Mouse (Mus musculus): ENCODE data around the gene Syn3. TPM values are rescaled to one million over a fixed set of nuclear protein-coding genes. Genes with fewer than 3 reads are reported as not detected.

Gene Syn3
- total and polyA plus RNA-seq, 2 experiments from 2014 or later: 18.3 to 67.4 TPM

GRCm38 (mm10) chr10:86297307-86297706, 201.4 kb downstream of the Syn3 start:
- ATAC-seq (no peak), DNase-seq (ENCODE audit: low spot score) (no peak)
- Histone ChIP-seq H3K27ac (no peak overlapping the region), H3K4me3 (ENCODE audit: low read length) (no peak overlapping the region), H3K36me3 (ENCODE audit: insufficient read depth, low read length) (no peaks in the 10 kb centered on the region), H3K4me2 (ENCODE audit: low read depth, low read length) (no peak overlapping the region), H3K9me3 (ENCODE audit: low read length) (no peaks in the 10 kb centered on the region), H3K9ac (replicated peaks; ENCODE audit: low read length) (no peak overlapping the region), H3K4me1 (ENCODE audit: insufficient read depth, low read length) (peaks cover 4% of the 10 kb centered on the region; the same call in 1 of the 2 replicates), H3K27me3 (ENCODE audit: insufficient read depth, low read length) (no peaks in the 10 kb centered on the region)
- no peak for TF ChIP-seq CTCF (IDR thresholded peaks at IDR 0.05; ENCODE audit: low read depth)
- 94% methylated on average over 2 of the region's 2 CpGs for WGBS

- H3K4me3 ChIP-seq (ENCODE audit: low read length): no peak overlapping the region
- H3K4me1 ChIP-seq (ENCODE audit: insufficient read depth, low read length): peaks cover 4% of the 10 kb centered on the region; the same call in 1 of the 2 replicates
- no peaks in the 10 kb centered on the region for H3K27me3 ChIP-seq (ENCODE audit: insufficient read depth, low read length)
- no peaks in the 10 kb centered on the region for H3K9me3 ChIP-seq (ENCODE audit: low read length)
- H3K4me2 ChIP-seq (ENCODE audit: low read depth, low read length): peak overlapping the region; percentile 36
- DNase-seq (ENCODE audit: low spot score) (peak; percentile 81), ATAC-seq (peak; percentile 71)
- TF ChIP-seq CTCF (IDR thresholded peaks at IDR 0.05; ENCODE audit: low read depth): peak; percentile 95
- no peaks in the 10 kb centered on the region for H3K36me3 ChIP-seq (ENCODE audit: insufficient read depth, low read length)
- no peak overlapping the region for H3K9ac ChIP-seq (replicated peaks; ENCODE audit: low read length)
- H3K27ac ChIP-seq: no peak overlapping the region
- 3% methylated on average over 14 of the region's 14 CpGs for WGBS
Observed at GRCm38 (mm10) chr10:86296111-86296510, 202.6 kb downstream of the Syn3 start.

DNA sequence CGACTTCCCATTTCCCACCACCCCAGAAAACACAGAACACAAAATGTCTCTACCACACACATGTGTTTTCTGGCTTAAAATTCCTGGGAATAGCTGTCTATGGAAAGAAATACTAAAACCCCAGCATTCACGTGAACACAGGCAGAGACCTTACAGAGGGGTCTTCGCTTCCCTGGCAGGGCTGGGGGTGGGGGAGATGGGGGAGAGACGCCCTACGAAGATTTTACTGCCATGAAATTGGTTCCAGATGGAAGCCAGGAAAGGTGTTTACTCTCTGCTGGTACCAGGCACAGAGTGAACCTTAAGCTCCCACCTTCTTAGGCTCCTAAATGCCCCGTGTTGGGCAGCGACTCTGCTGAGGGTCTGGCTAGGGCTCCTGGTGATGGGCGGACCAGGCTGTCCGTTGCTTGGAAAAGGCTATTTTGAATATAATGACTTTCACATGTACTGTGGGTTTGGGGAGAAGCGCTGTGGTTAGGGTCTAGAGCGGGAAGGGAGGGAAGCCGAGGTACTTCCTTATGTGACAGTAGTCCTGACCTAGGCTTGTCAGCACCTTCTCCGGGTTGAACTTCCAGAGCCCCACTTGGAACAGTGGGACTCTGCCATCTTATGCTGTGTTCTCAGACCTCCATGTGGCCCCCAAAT, 203.1 kb downstream of the Syn3 start:
- no peak for DNase-seq (ENCODE audit: low spot score)
- WGBS: 39% methylated on average over 13 of the region's 13 CpGs
- no peak overlapping the region for H3K9ac ChIP-seq (replicated peaks; ENCODE audit: low read length)

GRCm38 (mm10) chr10:86294599-86295365, 203.9 kb downstream of the Syn3 start:
- Histone ChIP-seq H3K9ac (replicated peaks; ENCODE audit: low read length) (no peak overlapping the region), H3K4me2 (ENCODE audit: low read depth, low read length) (no peak overlapping the region), H3K27ac (no peak overlapping the region), H3K36me3 (ENCODE audit: insufficient read depth, low read length) (no peaks in the 10 kb centered on the region), H3K9me3 (ENCODE audit: low read length) (no peaks in the 10 kb centered on the region), H3K4me1 (ENCODE audit: insufficient read depth, low read length) (peaks cover 4% of the 10 kb centered on the region; the same call in 1 of the 2 replicates), H3K4me3 (ENCODE audit: low read length) (no peak overlapping the region), H3K27me3 (ENCODE audit: insufficient read depth, low read length) (no peaks in the 10 kb centered on the region)
- WGBS: 71% methylated on average over 10 of the region's 10 CpGs
- no peak for DNase-seq (ENCODE audit: low spot score)
- no peak for TF ChIP-seq CTCF (IDR thresholded peaks at IDR 0.05; ENCODE audit: low read depth)
- ATAC-seq: no peak

More for the DNA sequence above, 203.1 kb downstream of the Syn3 start:
- Histone ChIP-seq H3K4me2 (ENCODE audit: low read depth, low read length) (peak overlapping the region; percentile 36), H3K4me1 (ENCODE audit: insufficient read depth, low read length) (peaks cover 4% of the 10 kb centered on the region; the same call in 1 of the 2 replicates), H3K27ac (no peak overlapping the region), H3K9me3 (ENCODE audit: low read length) (no peaks in the 10 kb centered on the region), H3K4me3 (ENCODE audit: low read length) (no peak overlapping the region), H3K36me3 (ENCODE audit: insufficient read depth, low read length) (no peaks in the 10 kb centered on the region), H3K27me3 (ENCODE audit: insufficient read depth, low read length) (no peaks in the 10 kb centered on the region)
- TF ChIP-seq CTCF (IDR thresholded peaks at IDR 0.05; ENCODE audit: low read depth): no peak
- no peak for ATAC-seq

- H3K9me3 ChIP-seq (ENCODE audit: low read length): no peaks in the 10 kb centered on the region
- no peak for TF ChIP-seq CTCF (IDR thresholded peaks at IDR 0.05; ENCODE audit: low read depth)
- no peak for DNase-seq (ENCODE audit: low spot score)
- H3K27me3 ChIP-seq (ENCODE audit: insufficient read depth, low read length): no peaks in the 10 kb centered on the region
- no peaks in the 10 kb centered on the region for H3K36me3 ChIP-seq (ENCODE audit: insufficient read depth, low read length)
- H3K4me3 ChIP-seq (ENCODE audit: low read length): no peak overlapping the region
- WGBS: 86% methylated on average over 1 of the region's 1 CpGs
- H3K4me2 ChIP-seq (ENCODE audit: low read depth, low read length): no peak overlapping the region
- no peak overlapping the region for H3K9ac ChIP-seq (replicated peaks; ENCODE audit: low read length)
- no peak overlapping the region for H3K27ac ChIP-seq
- no peak for ATAC-seq
- peaks cover 4% of the 10 kb centered on the region; the same call in 1 of the 2 replicates for H3K4me1 ChIP-seq (ENCODE audit: insufficient read depth, low read length)
Observed at GRCm38 (mm10) chr10:86293880-86294279, 204.8 kb downstream of the Syn3 start.

GRCm38 (mm10) chr10:86290109-86290771, 208.5 kb downstream of the Syn3 start:
- DNase-seq (ENCODE audit: low spot score) (no peak), ATAC-seq (no peak)
- no peaks in the 10 kb centered on the region for H3K4me1 ChIP-seq (ENCODE audit: insufficient read depth, low read length)
- H3K27ac ChIP-seq: no peak overlapping the region
- no peak overlapping the region for H3K4me2 ChIP-seq (ENCODE audit: low read depth, low read length)
- no peak for TF ChIP-seq CTCF (IDR thresholded peaks at IDR 0.05; ENCODE audit: low read depth)
- no peak overlapping the region for H3K9ac ChIP-seq (replicated peaks; ENCODE audit: low read length)
- 73% methylated on average over 8 of the region's 8 CpGs for WGBS
- no peaks in the 10 kb centered on the region for H3K36me3 ChIP-seq (ENCODE audit: insufficient read depth, low read length)
- H3K4me3 ChIP-seq (ENCODE audit: low read length): no peak overlapping the region
- H3K27me3 ChIP-seq (ENCODE audit: insufficient read depth, low read length): no peaks in the 10 kb centered on the region
- H3K9me3 ChIP-seq (ENCODE audit: low read length): no peaks in the 10 kb centered on the region

All from hindbrain, postnatal 0 days (tissue).